Mouse (Mus musculus) lung, postnatal 0 days (tissue): Measurements from ENCODE around the gene Ift80. TPM values are rescaled to one million over a fixed set of nuclear protein-coding genes. Genes with fewer than 3 reads are reported as not detected.
"Not testable (repeated sequence)": the region's sequence is repeated elsewhere in the genome, so short reads cannot be mapped to it uniquely, and the experiment has no call there.

Source experiments
- ATAC-seq: fragments of 200-750 bp; cut with Nextera tagmentation; 2 replicates; pipeline ENCODE4 v1.8.0; 2017; ENCODE audit warnings: moderate library complexity
- DNase-seq: peaks from one replicate; pipeline ENCODE4 v3.0.0-alpha.2; 2016; ENCODE audit warnings: low spot score
- H3K27ac ChIP-seq: fragments of 300-500 bp; sonication (generic); 2 replicates; pipeline ENCODE4 v1.5.1; 2014; ENCODE audit warnings: antibody characterized with exemption, mild to moderate bottlenecking, low read length, mixed read lengths
- H3K27me3 ChIP-seq: fragments of 300-500 bp; sonication (generic); replicated peaks from 2 replicates; pipeline ENCODE4 v1.6.1; 2014; ENCODE audit warnings: low read length, mixed read lengths; ENCODE audit not compliant: insufficient read depth
- H3K36me3 ChIP-seq: fragments of 300-500 bp; sonication (generic); 2 replicates; pipeline ENCODE4 v1.6.1; 2014; ENCODE audit warnings: low read length, mixed read lengths; ENCODE audit not compliant: insufficient read depth
- H3K4me1 ChIP-seq: fragments of 300-500 bp; sonication (generic); 2 replicates; pipeline ENCODE4 v1.6.1; 2014; ENCODE audit warnings: antibody characterized with exemption, low read depth, low read length, mixed read lengths; ENCODE audit not compliant: insufficient read depth
- H3K4me2 ChIP-seq: fragments of 300-500 bp; sonication (generic); replicated peaks from 2 replicates; pipeline ENCODE4 v1.6.1; 2014; ENCODE audit warnings: low read depth, mild to moderate bottlenecking, low read length, moderate library complexity, mixed read lengths
- H3K4me3 ChIP-seq: fragments of 300-500 bp; sonication (generic); 2 replicates; pipeline ENCODE4 v1.5.1; 2014; ENCODE audit warnings: low read depth, low read length
- H3K9ac ChIP-seq: fragments of 300-500 bp; sonication (generic); replicated peaks from 2 replicates; pipeline ENCODE4 v1.6.1; 2014; ENCODE audit warnings: low read depth, mild to moderate bottlenecking
- H3K9me3 ChIP-seq: fragments of 300-500 bp; sonication (generic); 2 replicates; pipeline ENCODE4 v1.6.1; 2016; ENCODE audit warnings: low read length, mixed read lengths
- CTCF ChIP-seq: IDR thresholded peaks from 2 replicates; pipeline ENCODE4 v1.5.1; 2016; ENCODE audit warnings: antibody characterized with exemption, mild to moderate bottlenecking
- EP300 ChIP-seq: IDR thresholded peaks from 2 replicates; pipeline ENCODE4 v1.6.1; 2016; ENCODE audit warnings: antibody characterized with exemption, mild to moderate bottlenecking, control low read depth
- WGBS: fragments of 180-500 bp; shearing (Covaris S2); extraction: QIAGEN DNeasy Blood & Tissue Kit; methylation state at CpG from one replicate; pipeline ENCODE4 v1.1.7; 2014; 5-methylcytosine and 5-hydroxymethylcytosine counted together
- polyA plus RNA-seq: library from polyadenylated mRNA; unstranded; fragments of >200 nt; fragmentation: Nextera tagmentation; extraction: Ambion mirVana; gene quantifications from 2 replicates; pipeline ENCODE4 v1.2.1, GENCODE M21; 2015

Gene Ift80
- polyA plus RNA-seq, 1 experiment from 2014 or later: 5.9 TPM

- no peak for TF ChIP-seq CTCF
- no peak for TF ChIP-seq EP300
- no peak for ATAC-seq
- Histone ChIP-seq H3K36me3 (peaks cover 15% of the 10 kb centered on the region), H3K27me3 (no peaks in the 10 kb centered on the region), H3K4me3 (no peak overlapping the region), H3K9me3 (no peaks in the 10 kb centered on the region), H3K9ac (no peak overlapping the region), H3K4me2 (no peak overlapping the region), H3K4me1 (no peaks in the 10 kb centered on the region), H3K27ac (no peak overlapping the region)
- no peak for DNase-seq
Measured at GRCm38 (mm10) chr3:69020764-69021163, 16.4 kb upstream of the Ift80 start.

- no peak overlapping the region for H3K27ac ChIP-seq
- no peak for DNase-seq
- H3K27me3 ChIP-seq: no peaks in the 10 kb centered on the region
- H3K9me3 ChIP-seq: no peaks in the 10 kb centered on the region
- peak; percentile 55 for TF ChIP-seq CTCF
- TF ChIP-seq EP300: no peak
- no peak overlapping the region for H3K4me3 ChIP-seq
- no peak overlapping the region for H3K9ac ChIP-seq
- H3K36me3 ChIP-seq: peaks cover 15% of the 10 kb centered on the region
- no peaks in the 10 kb centered on the region for H3K4me1 ChIP-seq
- no peak for ATAC-seq
- no peak overlapping the region for H3K4me2 ChIP-seq
- WGBS: 91% methylated on average over 2 of the region's 2 CpGs
Measured at GRCm38 (mm10) chr3:69020285-69020684, 15.9 kb upstream of the Ift80 start.

GRCm38 (mm10) chr3:69018635-69019034 is 14.3 kb upstream of the Ift80 start:
- H3K27me3 ChIP-seq, H3K9me3 ChIP-seq, H3K27ac ChIP-seq, H3K4me3 ChIP-seq, ATAC-seq, DNase-seq, H3K9ac ChIP-seq, H3K4me2 ChIP-seq, H3K4me1 ChIP-seq: not testable (repeated sequence)
- peaks cover 15% of the 10 kb centered on the region for H3K36me3 ChIP-seq
- 95% methylated on average over 2 of the region's 2 CpGs for WGBS

DNA sequence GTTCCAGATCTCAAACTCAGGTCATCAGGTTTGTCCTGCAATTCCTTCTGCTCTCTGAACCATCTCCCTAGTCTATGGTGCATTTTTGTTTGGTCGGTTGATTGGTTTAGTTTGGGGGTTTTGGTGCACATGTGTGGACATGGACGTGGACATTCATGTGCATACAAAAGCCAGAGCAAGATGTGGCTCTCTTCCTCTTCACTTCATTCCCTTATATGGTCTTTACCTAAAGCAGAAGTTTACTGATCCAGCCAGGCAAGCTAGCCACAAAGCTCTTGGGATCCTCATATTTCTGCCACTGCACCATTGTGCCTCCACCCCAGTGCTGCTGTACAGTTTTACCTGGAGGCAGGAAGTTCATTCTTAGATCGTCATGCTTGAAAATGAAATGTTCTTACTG is 12.8 kb upstream of the Ift80 start:
- Histone ChIP-seq H3K4me2 (no peak overlapping the region), H3K4me1 (no peaks in the 10 kb centered on the region), H3K4me3 (no peak overlapping the region), H3K27me3 (no peaks in the 10 kb centered on the region), H3K9ac (no peak overlapping the region), H3K27ac (no peak overlapping the region), H3K36me3 (peaks cover 15% of the 10 kb centered on the region), H3K9me3 (no peaks in the 10 kb centered on the region)
- ATAC-seq (no peak), DNase-seq (no peak)
- TF ChIP-seq CTCF (no peak), EP300 (no peak)
- 83% methylated on average over 3 of the region's 3 CpGs for WGBS

GRCm38 (mm10) chr3:69008873-69009272 is 4.5 kb upstream of the Ift80 start:
- Histone ChIP-seq H3K4me1 (peaks cover 5% of the 10 kb centered on the region; the same call in 1 of the 2 replicates), H3K4me2 (no peak overlapping the region), H3K9ac (no peak overlapping the region), H3K27me3 (no peaks in the 10 kb centered on the region), H3K27ac (no peak overlapping the region), H3K36me3 (no peaks in the 10 kb centered on the region), H3K4me3 (no peak overlapping the region), H3K9me3 (no peaks in the 10 kb centered on the region)
- ATAC-seq: no peak
- TF ChIP-seq CTCF: no peak
- no peak for TF ChIP-seq EP300
- DNase-seq: no peak
- 40% methylated on average over 2 of the region's 2 CpGs for WGBS

DNA sequence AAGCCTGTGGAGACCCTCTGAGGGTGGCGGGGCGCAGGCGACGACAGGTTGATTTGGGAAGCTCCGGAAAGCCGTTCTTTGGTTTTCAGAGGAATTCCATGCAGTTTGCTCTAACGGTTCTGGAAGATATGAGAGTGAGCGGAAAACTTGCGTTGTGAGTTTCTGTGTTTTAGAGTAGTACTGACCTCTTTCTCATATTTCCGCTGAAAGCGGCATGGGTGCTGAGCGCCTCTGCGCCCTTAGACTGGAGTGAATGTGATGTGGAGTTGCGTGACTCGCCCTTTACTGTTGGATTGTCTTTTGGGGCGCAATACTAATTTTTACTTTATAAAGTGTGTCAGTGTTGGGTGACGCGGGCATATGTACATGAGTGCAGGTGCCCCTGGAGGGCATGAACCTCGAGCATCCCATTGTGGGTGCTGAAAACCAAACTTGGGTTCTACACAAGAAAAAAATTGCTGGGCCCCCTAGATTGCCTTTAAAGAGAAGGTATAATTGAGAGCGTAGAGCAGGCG is 1.9 kb upstream of the Ift80 start:
- WGBS: 2% methylated on average over 21 of the region's 21 CpGs
- no peak for DNase-seq

More for the DNA sequence above, 1.9 kb upstream of the Ift80 start:
- Histone ChIP-seq H3K36me3 (no peaks in the 10 kb centered on the region), H3K9me3 (no peaks in the 10 kb centered on the region), H3K27me3 (no peaks in the 10 kb centered on the region), H3K4me1 (peaks cover 7% of the 10 kb centered on the region; the same call in 1 of the 2 replicates), H3K4me3 (peak overlapping the region; percentile 97), H3K9ac (peak overlapping the region; percentile 79), H3K4me2 (peak overlapping the region; percentile 80), H3K27ac (peak overlapping the region; percentile 92)
- TF ChIP-seq EP300: no peak
- TF ChIP-seq CTCF: no peak
- no peak for ATAC-seq
